Mouse (Mus musculus) midbrain, postnatal 0 days (tissue): ENCODE results near the gene Olfr1509. TPM values are rescaled to one million over a fixed set of nuclear protein-coding genes. Genes with fewer than 3 reads are reported as not detected.
"Not testable (repeated sequence)": the region's sequence is repeated elsewhere in the genome, so short reads cannot be mapped to it uniquely, and the experiment has no call there.

Experiments
- ATAC-seq: fragments of 200-750 bp; cut with Nextera tagmentation; 2 replicates; pipeline ENCODE4 v1.8.0; 2017; ENCODE audit warnings: moderate number of reproducible peaks, mild to moderate bottlenecking, moderate TSS enrichment, moderate library complexity; ENCODE audit not compliant: low FRiP score
- DNase-seq: peaks from one replicate; pipeline ENCODE4 v3.0.0-alpha.2; 2015; ENCODE audit warnings: low spot score
- H3K27ac ChIP-seq: fragments of 300-500 bp; sonication (generic); 2 replicates; pipeline ENCODE4 v1.5.1; 2014; ENCODE audit warnings: low read depth, mild to moderate bottlenecking, low read length, mixed read lengths
- H3K27me3 ChIP-seq: fragments of 300-500 bp; sonication (generic); 2 replicates; pipeline ENCODE4 v1.6.1; 2014; ENCODE audit warnings: low read length, control low read depth, mixed read lengths; ENCODE audit not compliant: insufficient read depth
- H3K36me3 ChIP-seq: fragments of 300-500 bp; sonication (generic); 2 replicates; pipeline ENCODE4 v1.6.1; 2014; ENCODE audit warnings: low read length, control low read depth, mixed read lengths; ENCODE audit not compliant: insufficient read depth
- H3K4me1 ChIP-seq: fragments of 300-500 bp; sonication (generic); 2 replicates; pipeline ENCODE4 v1.6.1; 2014; ENCODE audit warnings: mild to moderate bottlenecking, control low read depth, antibody characterized with exemption, low read length, mixed read lengths; ENCODE audit not compliant: insufficient read depth
- H3K4me2 ChIP-seq: fragments of 300-500 bp; sonication (generic); 2 replicates; pipeline ENCODE4 v1.6.1; 2014; ENCODE audit warnings: low read depth, mild to moderate bottlenecking, low read length, mixed read lengths; ENCODE audit not compliant: poor library complexity, severe bottlenecking
- H3K4me3 ChIP-seq: fragments of 300-500 bp; sonication (generic); 2 replicates; pipeline ENCODE4 v1.5.1; 2014; ENCODE audit warnings: low read depth, mild to moderate bottlenecking, low read length, moderate library complexity
- H3K9ac ChIP-seq: fragments of 300-500 bp; sonication (generic); replicated peaks from 2 replicates; pipeline ENCODE4 v1.6.1; 2014; ENCODE audit warnings: mild to moderate bottlenecking, low read length, moderate library complexity, mixed read lengths; ENCODE audit not compliant: poor library complexity, severe bottlenecking
- H3K9me3 ChIP-seq: fragments of 300-500 bp; sonication (generic); 2 replicates; pipeline ENCODE4 v1.6.1; 2016; ENCODE audit warnings: low read length, control low read depth
- CTCF ChIP-seq: IDR thresholded peaks from 2 replicates; pipeline ENCODE4 v1.5.1; 2016; ENCODE audit warnings: antibody characterized with exemption, mild to moderate bottlenecking
- WGBS: fragments of 180-500 bp; shearing (Covaris S2); extraction: QIAGEN DNeasy Blood & Tissue Kit; methylation state at CpG from one replicate; pipeline ENCODE4 v1.1.7; 2014; 5-methylcytosine and 5-hydroxymethylcytosine counted together
- polyA plus RNA-seq: library from polyadenylated mRNA; unstranded; fragments of >200 nt; fragmentation: Nextera tagmentation; extraction: Ambion mirVana; gene quantifications from 2 replicates; pipeline ENCODE4 v1.2.1, GENCODE M21; 2015
- total RNA-seq: library from RNA; depleted of rRNA; stranded (reverse); fragments of >200 nt; gene quantifications from 2 replicates; pipeline ENCODE4 v1.2.3, GENCODE M21; 2014; rRNA removed

Gene Olfr1509
- not detected in 2 replicates for total RNA-seq
- not detected in 2 replicates for polyA plus RNA-seq

DNA sequence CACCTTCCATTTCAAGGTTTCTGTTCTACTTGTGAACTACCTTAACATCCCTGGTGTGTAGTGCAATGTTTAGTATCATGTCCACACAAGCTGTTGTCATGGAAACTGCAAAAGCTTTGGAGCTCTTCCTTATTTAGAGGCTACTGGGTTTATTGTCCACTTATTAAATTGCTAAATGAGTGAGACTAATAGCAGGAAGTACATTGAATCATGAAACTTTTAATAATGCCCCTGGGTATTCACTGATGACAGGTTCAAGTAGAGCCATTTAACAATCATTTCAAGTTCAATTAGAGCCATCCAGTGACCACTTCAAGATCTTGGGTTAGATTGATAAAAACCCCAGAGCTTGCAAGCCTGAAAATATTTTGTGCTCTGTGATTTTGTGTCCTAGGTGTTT, at the start of gene Olfr1509:
Gene Olfr1509, plus strand, starts transcription at position 301 of the 400 bp plus-strand sequence.
- H3K9me3 ChIP-seq = no peaks in the 10 kb centered on the region
- no peak within 1 kb of the TSS for H3K27ac ChIP-seq
- H3K36me3 ChIP-seq = no peaks in the 10 kb centered on the region
- DNase-seq (no peak), ATAC-seq (no peak)
- TF ChIP-seq CTCF = no peak
- no peak within 1 kb of the TSS for H3K4me3 ChIP-seq
- no peak within 1 kb of the TSS for H3K4me2 ChIP-seq
- H3K4me1 ChIP-seq = no peaks in the 10 kb centered on the region
- no peak within 1 kb of the TSS for H3K9ac ChIP-seq
- no peaks in the 10 kb centered on the region for H3K27me3 ChIP-seq

GRCm38 (mm10) chr14:52397279-52397678, 45.5 kb upstream of the Olfr1509 start, which contains the start of gene Olfr1511:
TSS of gene Olfr1511 (minus strand) at chr14:52397379.
- no peaks in the 10 kb centered on the region for H3K36me3 ChIP-seq
- H3K4me3 ChIP-seq = no peak within 1 kb of the TSS
- 79% methylated on average over 4 of the region's 4 CpGs for WGBS
- no peaks in the 10 kb centered on the region for H3K27me3 ChIP-seq
- no peak for ATAC-seq
- no peaks in the 10 kb centered on the region for H3K4me1 ChIP-seq
- no peaks in the 10 kb centered on the region for H3K9me3 ChIP-seq
- H3K27ac ChIP-seq = no peak within 1 kb of the TSS
- no peak within 1 kb of the TSS for H3K4me2 ChIP-seq
- no peak for TF ChIP-seq CTCF
- DNase-seq = no peak
- H3K9ac ChIP-seq = no peak within 1 kb of the TSS

- not testable (repeated sequence) for H3K4me2 ChIP-seq, H3K27me3 ChIP-seq, H3K4me1 ChIP-seq, H3K9me3 ChIP-seq, H3K36me3 ChIP-seq, H3K27ac ChIP-seq, H3K9ac ChIP-seq, DNase-seq, H3K4me3 ChIP-seq, ATAC-seq
- WGBS = 81% methylated on average over 7 of the region's 10 CpGs
Measured at GRCm38 (mm10) chr14:52410142-52410919, 32.5 kb upstream of the Olfr1509 start.

DNA sequence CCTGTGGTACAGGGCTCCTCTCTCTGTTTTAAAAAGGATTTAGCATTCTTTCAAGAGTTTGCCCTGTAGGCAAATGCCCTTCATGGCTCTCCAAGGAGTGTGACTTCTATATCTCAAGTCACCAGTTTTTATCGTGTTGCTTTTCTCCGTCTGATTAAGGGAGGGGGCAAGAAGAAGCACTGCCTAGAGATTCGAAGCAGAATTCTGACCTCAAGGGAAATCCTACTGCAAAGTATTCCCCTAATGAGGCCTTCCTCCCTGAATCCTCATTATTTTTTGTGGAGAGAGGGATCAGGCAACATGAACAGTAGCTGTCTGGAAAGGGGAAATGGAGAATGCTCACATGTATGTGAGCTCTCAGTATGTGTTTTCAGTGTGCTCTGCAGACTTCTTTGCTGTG, 28.5 kb upstream of the Olfr1509 start, which contains the start of gene Olfr1510:
Gene Olfr1510, minus strand, starts transcription at position 101 of the 400 bp plus-strand sequence.
- ATAC-seq (no peak), DNase-seq (no peak)
- Histone ChIP-seq H3K36me3 (no peaks in the 10 kb centered on the region), H3K4me2 (no peak within 1 kb of the TSS), H3K4me3 (no peak within 1 kb of the TSS), H3K9me3 (no peaks in the 10 kb centered on the region), H3K9ac (no peak within 1 kb of the TSS), H3K27me3 (no peaks in the 10 kb centered on the region), H3K27ac (no peak within 1 kb of the TSS), H3K4me1 (no peaks in the 10 kb centered on the region)
- TF ChIP-seq CTCF = no peak
- 82% methylated on average over 3 of the region's 3 CpGs for WGBS

GRCm38 (mm10) chr14:52427686-52428085, 15.1 kb upstream of the Olfr1509 start:
- no peak overlapping the region for H3K4me3 ChIP-seq
- H3K27ac ChIP-seq = no peak overlapping the region
- no peaks in the 10 kb centered on the region for H3K4me1 ChIP-seq
- H3K9me3 ChIP-seq = no peaks in the 10 kb centered on the region
- TF ChIP-seq CTCF = no peak
- H3K4me2 ChIP-seq = no peak overlapping the region
- no peak overlapping the region for H3K9ac ChIP-seq
- no peaks in the 10 kb centered on the region for H3K27me3 ChIP-seq
- 96% methylated on average over 1 of the region's 1 CpGs for WGBS
- H3K36me3 ChIP-seq = no peaks in the 10 kb centered on the region
- no peak for DNase-seq
- no peak for ATAC-seq

- no peak overlapping the region for H3K9ac ChIP-seq
- H3K4me1 ChIP-seq = no peaks in the 10 kb centered on the region
- no peaks in the 10 kb centered on the region for H3K27me3 ChIP-seq
- no peak for TF ChIP-seq CTCF
- H3K36me3 ChIP-seq = no peaks in the 10 kb centered on the region
- H3K4me2 ChIP-seq = no peak overlapping the region
- no peak overlapping the region for H3K27ac ChIP-seq
- no peaks in the 10 kb centered on the region for H3K9me3 ChIP-seq
- 91% methylated on average over 8 of the region's 8 CpGs for WGBS
- no peak overlapping the region for H3K4me3 ChIP-seq
- no peak for DNase-seq
- ATAC-seq = no peak
Measured at GRCm38 (mm10) chr14:52451138-52451537, 8.3 kb downstream of the Olfr1509 start.
